Mouse (Mus musculus): ENCODE data around the gene Olfr1178.

Olfr1178 gene

DNA sequence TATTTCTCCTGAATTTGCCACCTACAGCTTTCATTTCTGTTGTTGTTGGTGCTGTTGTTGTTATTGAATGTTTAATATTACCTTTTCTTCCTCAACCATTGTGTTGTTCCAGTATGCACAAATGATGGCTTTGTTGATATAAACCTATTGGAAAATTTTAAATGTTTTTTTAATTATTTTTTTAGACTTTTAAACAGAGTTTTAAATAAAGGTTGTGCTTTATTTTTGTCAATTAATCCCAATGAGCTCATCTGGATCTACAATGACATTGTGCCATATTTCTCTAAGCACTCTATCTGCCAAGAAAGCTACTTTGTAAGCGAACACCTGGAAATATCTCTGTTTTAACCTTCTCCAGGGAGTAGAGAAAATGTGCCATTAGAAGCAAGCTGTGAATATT is at the start of gene Olfr1178:
Gene Olfr1178 (plus strand): TSS at position 301 of the 400 bp plus-strand sequence.
- DNase-seq, result no peak

DNA sequence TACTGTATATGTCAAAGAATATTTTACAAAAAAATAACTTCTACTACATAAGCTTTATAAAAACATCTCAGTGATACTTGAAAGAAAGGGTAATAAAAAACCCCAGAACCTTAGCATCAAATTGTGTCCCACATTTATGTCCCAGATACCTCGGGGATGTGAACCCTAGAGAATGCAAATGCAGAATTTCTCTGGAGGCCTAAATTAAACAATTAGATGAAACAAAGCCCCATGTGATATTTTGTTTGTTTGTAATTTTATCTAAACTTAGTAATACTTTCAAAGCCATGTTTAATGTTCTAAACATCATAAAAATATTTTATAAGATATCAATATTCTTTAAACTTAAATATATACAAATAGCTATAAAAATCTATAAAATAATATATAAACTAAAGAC is 40.5 kb upstream of the Olfr1178 start, which contains the start of gene Olfr1177-ps:
Gene Olfr1177-ps (minus strand): TSS at position 101 of the 400 bp plus-strand sequence.
- no peak for DNase-seq

DNA sequence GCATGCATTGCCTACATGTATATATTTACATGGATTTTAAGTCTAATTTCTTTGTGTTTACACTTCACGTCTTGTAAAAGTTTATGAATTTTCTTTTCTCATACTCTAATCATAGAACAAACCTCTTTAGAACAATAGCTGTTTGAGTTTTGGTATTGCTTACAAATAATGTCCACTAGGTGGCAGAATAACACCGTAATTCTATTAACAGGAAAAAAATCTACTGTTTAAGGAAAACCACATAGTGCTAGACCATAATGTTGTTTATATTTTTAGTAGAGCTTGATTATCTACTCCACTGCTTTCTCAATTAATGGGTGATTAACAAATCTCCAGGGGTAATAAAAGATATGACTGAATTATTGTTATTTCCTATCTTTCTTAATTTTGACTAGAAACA is 30.6 kb upstream of the Olfr1178 start:
- DNase-seq, result no peak

DNA sequence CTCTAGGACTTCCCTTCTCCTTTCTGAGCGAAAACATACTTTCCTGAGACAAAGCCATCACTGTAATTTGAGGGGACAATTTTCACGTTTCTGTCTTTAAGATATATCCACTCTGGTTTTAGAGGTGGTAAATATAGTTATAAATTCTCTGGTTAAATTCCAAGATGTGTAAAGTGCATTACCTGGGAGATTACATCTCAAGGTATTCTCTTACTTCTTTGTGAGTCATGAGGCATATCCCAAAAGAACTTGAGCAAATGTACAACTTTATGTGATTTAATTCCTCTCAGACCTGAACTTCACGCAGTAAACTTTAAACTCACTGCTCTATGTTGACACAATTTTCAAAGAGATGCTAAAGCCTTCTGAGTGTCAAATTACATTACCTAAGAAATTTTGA is 19.5 kb downstream of the Olfr1178 start, which contains the start of gene Olfr1179:
Gene Olfr1179 (minus strand): TSS at position 101 of the 400 bp plus-strand sequence.
- no peak for DNase-seq

DNA sequence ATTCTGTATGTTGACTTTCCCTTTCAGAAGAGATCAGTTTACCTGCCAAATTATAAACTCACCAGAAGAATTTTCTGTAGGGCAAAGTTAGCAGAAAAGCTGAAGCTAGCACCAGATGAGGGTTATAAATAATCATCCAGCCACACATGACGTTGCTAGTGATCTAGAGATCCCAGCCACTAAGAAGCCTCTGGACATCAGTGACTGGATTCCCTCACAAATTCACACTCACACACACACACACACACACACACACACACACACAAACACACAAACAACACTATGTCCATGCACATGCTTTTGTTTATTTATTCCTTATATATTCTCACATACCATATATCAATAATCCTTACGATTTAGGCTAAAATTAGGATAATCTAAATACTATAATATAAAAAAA is 32.2 kb downstream of the Olfr1178 start, which contains the start of gene Olfr1180:
Gene Olfr1180 (minus strand): TSS at position 101 of the 400 bp plus-strand sequence.
- no peak for DNase-seq

DNA sequence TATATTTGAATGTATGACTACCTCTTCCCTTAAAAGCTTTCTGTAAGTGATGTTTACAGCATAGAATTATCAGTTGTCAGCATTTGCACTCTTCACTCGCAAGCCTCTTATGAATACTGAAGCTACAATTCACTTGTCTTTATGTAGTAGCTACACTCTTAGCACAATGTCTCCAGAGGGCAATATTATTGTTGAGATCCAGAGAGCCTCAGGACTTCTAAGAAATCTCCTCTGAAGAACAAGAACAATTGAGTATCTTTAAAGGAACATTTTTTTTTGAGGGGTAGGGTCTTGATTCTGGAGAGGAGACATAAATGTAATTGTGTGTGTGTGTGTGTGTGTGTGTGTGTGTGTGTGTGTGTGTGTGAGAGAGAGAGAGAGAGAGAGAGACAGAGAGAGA is 39.2 kb downstream of the Olfr1178 start, which contains the start of gene Olfr1181:
Gene Olfr1181 (minus strand): TSS at position 101 of the 400 bp plus-strand sequence.
- DNase-seq, result no peak

DNA sequence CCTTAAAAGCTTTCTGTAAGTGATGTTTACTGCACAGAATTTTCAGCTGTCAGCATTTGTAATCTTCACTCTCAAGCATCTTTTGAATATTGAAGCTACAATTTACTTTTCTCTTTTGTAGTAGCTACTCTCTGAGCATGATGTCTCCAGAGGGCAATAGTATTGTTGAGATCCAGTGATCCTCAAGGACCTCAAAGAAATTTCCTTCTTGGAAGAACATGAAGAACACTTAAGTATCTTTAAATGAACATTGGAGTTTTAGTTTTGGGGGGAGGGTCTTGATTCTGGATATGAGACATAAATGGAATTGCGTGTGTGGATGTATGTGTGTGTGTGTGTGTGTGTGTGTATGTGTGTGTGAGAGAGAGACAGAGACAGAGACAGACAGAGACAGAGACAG is 62.2 kb downstream of the Olfr1178 start, which contains the start of gene Gm13757:
Gene Gm13757 (minus strand): TSS at position 101 of the 400 bp plus-strand sequence.
- DNase-seq, result no peak

All from kidney, adult 18-20 months (tissue).